Mouse (Mus musculus) heart, embryonic 16.5 days (tissue): ENCODE results near the gene Mbnl1. TPM values are rescaled to one million over a fixed set of nuclear protein-coding genes. Genes with fewer than 3 reads are reported as not detected.
"Not testable (repeated sequence)": the region's sequence is repeated elsewhere in the genome, so short reads cannot be mapped to it uniquely, and the experiment has no call there.

Experiments
- ATAC-seq: fragments of 200-750 bp; cut with Nextera tagmentation; replicated peaks from 2 replicates; pipeline ENCODE4 v1.8.0; 2017; ENCODE audit warnings: moderate number of reproducible peaks; ENCODE audit not compliant: insufficient read depth, low FRiP score; ENCODE audit errors: extremely low read depth
- H3K27ac ChIP-seq: fragments of 300-500 bp; sonication (generic); 2 replicates; pipeline ENCODE4 v1.5.1; 2014; ENCODE audit warnings: mild to moderate bottlenecking, low read length, control low read depth, moderate library complexity
- H3K27me3 ChIP-seq: fragments of 300-500 bp; sonication (generic); 2 replicates; pipeline ENCODE4 v1.6.1; 2014; ENCODE audit warnings: low read length, mixed read lengths; ENCODE audit not compliant: control insufficient read depth, insufficient read depth
- H3K36me3 ChIP-seq: fragments of 300-500 bp; sonication (generic); 2 replicates; pipeline ENCODE4 v1.6.1; 2014; ENCODE audit not compliant: control insufficient read depth, insufficient read depth
- H3K4me1 ChIP-seq: fragments of 300-500 bp; sonication (generic); 2 replicates; pipeline ENCODE4 v1.6.1; 2014; ENCODE audit warnings: low read length, mixed read lengths; ENCODE audit not compliant: control insufficient read depth, insufficient read depth
- H3K4me2 ChIP-seq: fragments of 300-500 bp; sonication (generic); 2 replicates; pipeline ENCODE4 v1.6.1; 2014; ENCODE audit warnings: low read depth, mild to moderate bottlenecking, control low read depth, low read length
- H3K4me3 ChIP-seq: fragments of 300-500 bp; sonication (generic); 2 replicates; pipeline ENCODE4 v1.5.1; 2014; ENCODE audit warnings: mild to moderate bottlenecking, control low read depth, low read length
- H3K9ac ChIP-seq: fragments of 300-500 bp; sonication (generic); 2 replicates; pipeline ENCODE4 v1.6.1; 2014; ENCODE audit warnings: low read length, control low read depth
- H3K9me3 ChIP-seq: fragments of 300-500 bp; sonication (generic); replicated peaks from 2 replicates; pipeline ENCODE4 v1.6.1; 2016; ENCODE audit warnings: low read length; ENCODE audit not compliant: control insufficient read depth
- WGBS: fragments of 180-500 bp; shearing (Covaris S2); extraction: QIAGEN DNeasy Blood & Tissue Kit; methylation state at CpG from one replicate; pipeline ENCODE4 v1.1.7; 2014; 5-methylcytosine and 5-hydroxymethylcytosine counted together
- polyA plus RNA-seq: library from polyadenylated mRNA; unstranded; fragments of >200 nt; fragmentation: Nextera tagmentation; extraction: Ambion mirVana; gene quantifications from 2 replicates; pipeline ENCODE4 v1.2.1, GENCODE M21; 2015

Gene Mbnl1
- polyA plus RNA-seq, 1 experiment from 2014 or later, result 92.8 TPM

- Histone ChIP-seq H3K36me3 (no peaks in the 10 kb centered on the region), H3K27me3 (no peaks in the 10 kb centered on the region), H3K27ac (no peak overlapping the region), H3K9ac (no peak overlapping the region), H3K4me2 (no peak overlapping the region), H3K4me3 (no peak overlapping the region), H3K9me3 (no peaks in the 10 kb centered on the region), H3K4me1 (no peaks in the 10 kb centered on the region)
- 85% methylated on average over 4 of the region's 4 CpGs for WGBS
- no peak for ATAC-seq
Measured at GRCm38 (mm10) chr3:60485987-60486712, 13.5 kb downstream of the Mbnl1 start.

- H3K27me3 ChIP-seq, result no peaks in the 10 kb centered on the region
- no peak for ATAC-seq
- H3K9ac ChIP-seq, result no peak overlapping the region
- no peak overlapping the region for H3K4me2 ChIP-seq
- H3K4me3 ChIP-seq, result no peak overlapping the region
- WGBS, result 80% methylated on average over 3 of the region's 3 CpGs
- H3K27ac ChIP-seq, result no peak overlapping the region
- H3K9me3 ChIP-seq, result no peaks in the 10 kb centered on the region
- H3K4me1 ChIP-seq, result no peaks in the 10 kb centered on the region
- H3K36me3 ChIP-seq, result no peaks in the 10 kb centered on the region
Measured at GRCm38 (mm10) chr3:60486713-60487170, 14.1 kb downstream of the Mbnl1 start.

- H3K36me3 ChIP-seq, result no peaks in the 10 kb centered on the region
- H3K9me3 ChIP-seq, result no peaks in the 10 kb centered on the region
- H3K27me3 ChIP-seq, result no peaks in the 10 kb centered on the region
- WGBS, result 93% methylated on average over 6 of the region's 6 CpGs
- no peak overlapping the region for H3K9ac ChIP-seq
- H3K4me1 ChIP-seq, result no peaks in the 10 kb centered on the region
- no peak overlapping the region for H3K4me2 ChIP-seq
- ATAC-seq, result no peak
- H3K27ac ChIP-seq, result no peak overlapping the region
- no peak overlapping the region for H3K4me3 ChIP-seq
Measured at GRCm38 (mm10) chr3:60489509-60489908, 16.9 kb downstream of the Mbnl1 start.

DNA sequence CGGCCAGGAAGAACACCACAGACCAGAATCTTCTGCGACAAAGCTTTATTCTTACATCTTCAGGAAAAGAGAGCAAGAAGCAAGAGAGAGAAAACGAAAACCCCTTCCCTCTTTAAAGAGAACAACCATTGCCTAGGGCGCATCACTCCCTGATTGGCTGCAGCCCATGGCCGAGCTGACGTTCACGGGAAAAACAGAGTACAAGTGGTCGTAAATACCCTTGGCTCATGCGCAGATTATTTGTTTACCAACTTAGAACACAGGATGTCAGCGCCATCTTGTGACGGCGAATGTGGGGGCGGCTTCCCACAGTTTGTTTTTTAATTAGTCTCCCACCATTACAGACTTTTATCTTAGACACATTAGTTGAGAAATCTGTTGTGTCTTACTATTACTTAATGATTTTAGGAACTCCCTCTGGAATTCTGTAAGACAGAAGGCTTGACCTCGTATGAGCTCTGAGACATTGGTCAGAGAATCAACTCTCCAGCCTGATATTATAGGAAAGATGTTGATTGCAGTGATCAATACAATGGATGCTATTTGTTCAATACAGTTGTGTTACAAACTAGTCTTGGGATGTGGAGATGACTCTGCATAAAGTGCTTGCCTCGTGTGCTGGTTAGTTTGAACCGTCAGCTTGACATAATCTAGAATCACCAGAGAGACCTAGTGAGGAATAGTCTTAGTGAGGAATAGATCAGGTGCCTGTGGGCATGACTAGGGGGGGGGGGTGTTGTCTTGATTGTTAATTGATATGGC, 22.3 kb downstream of the Mbnl1 start:
- not testable (repeated sequence) for H3K36me3 ChIP-seq, H3K9ac ChIP-seq, H3K4me3 ChIP-seq, H3K4me2 ChIP-seq, ATAC-seq, H3K27me3 ChIP-seq, H3K9me3 ChIP-seq, H3K27ac ChIP-seq
- peaks cover 14% of the 10 kb centered on the region for H3K4me1 ChIP-seq
- 62% methylated on average over 7 of the region's 16 CpGs for WGBS

- no peak overlapping the region for H3K27ac ChIP-seq
- no peaks in the 10 kb centered on the region for H3K9me3 ChIP-seq
- H3K9ac ChIP-seq, result no peak overlapping the region
- no peak overlapping the region for H3K4me3 ChIP-seq
- no peak for ATAC-seq
- WGBS, result 74% methylated on average over 5 of the region's 5 CpGs
- no peaks in the 10 kb centered on the region for H3K36me3 ChIP-seq
- peaks cover 16% of the 10 kb centered on the region for H3K4me1 ChIP-seq
- H3K4me2 ChIP-seq, result no peak overlapping the region
- H3K27me3 ChIP-seq, result no peaks in the 10 kb centered on the region
Measured at GRCm38 (mm10) chr3:60496197-60496596, 23.6 kb downstream of the Mbnl1 start.

DNA sequence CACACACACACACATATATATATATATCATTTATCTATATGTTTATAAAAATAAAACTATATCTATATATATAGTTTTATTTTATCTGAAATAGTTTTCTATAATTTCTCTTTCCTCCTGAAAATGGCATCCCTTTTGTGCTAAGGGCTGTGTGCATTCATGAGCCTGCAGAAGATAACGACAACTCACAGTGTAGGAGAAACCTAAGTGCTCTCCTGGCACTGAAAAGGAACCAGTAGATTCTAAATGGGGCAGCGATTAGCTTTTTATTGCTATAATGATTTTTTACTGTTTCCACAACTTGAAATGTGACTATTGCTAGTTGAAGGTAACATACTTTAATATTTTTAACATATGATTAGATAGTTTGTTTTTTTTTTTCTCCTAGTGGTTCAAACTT, 25.5 kb downstream of the Mbnl1 start:
- H3K36me3 ChIP-seq, result no peaks in the 10 kb centered on the region
- WGBS, result 83% methylated on average over 2 of the region's 2 CpGs
- H3K9ac ChIP-seq, result no peak overlapping the region
- H3K4me2 ChIP-seq, result no peak overlapping the region
- peaks cover 24% of the 10 kb centered on the region for H3K4me1 ChIP-seq
- no peaks in the 10 kb centered on the region for H3K9me3 ChIP-seq
- H3K4me3 ChIP-seq, result no peak overlapping the region
- ATAC-seq, result no peak
- no peaks in the 10 kb centered on the region for H3K27me3 ChIP-seq
- H3K27ac ChIP-seq, result no peak overlapping the region

DNA sequence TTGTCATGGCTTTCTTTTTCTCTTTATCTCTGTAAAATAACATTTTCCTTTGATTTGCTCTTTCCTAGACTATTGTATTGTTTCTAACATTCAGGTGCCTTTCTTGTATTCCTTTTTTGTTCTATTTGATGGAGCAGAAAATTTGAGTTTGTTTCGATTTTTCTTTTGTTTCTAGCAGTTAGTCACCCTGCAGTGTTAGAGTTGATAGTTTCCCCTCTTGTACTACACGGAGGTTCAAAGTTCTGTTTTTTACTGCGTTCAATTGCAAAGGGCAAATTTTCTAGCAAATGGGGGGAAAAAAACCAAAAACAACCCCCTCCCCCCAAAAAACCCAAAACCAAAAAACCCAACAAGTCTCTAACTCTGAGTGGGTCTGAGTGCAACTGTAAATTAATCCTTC, 26.0 kb downstream of the Mbnl1 start:
- H3K4me2 ChIP-seq, result peak overlapping the region; percentile 74; the same call in 1 of the 2 replicates
- H3K4me3 ChIP-seq, result no peak overlapping the region
- WGBS, result 76% methylated on average over 3 of the region's 3 CpGs
- peak overlapping the region; percentile 60 for H3K27ac ChIP-seq
- no peak overlapping the region for H3K9ac ChIP-seq
- peaks cover 29% of the 10 kb centered on the region for H3K4me1 ChIP-seq
- no peaks in the 10 kb centered on the region for H3K9me3 ChIP-seq
- H3K36me3 ChIP-seq, result no peaks in the 10 kb centered on the region
- H3K27me3 ChIP-seq, result no peaks in the 10 kb centered on the region
- ATAC-seq, result no peak

- Histone ChIP-seq H3K27ac (peak overlapping the region; percentile 60), H3K4me1 (peaks cover 31% of the 10 kb centered on the region), H3K9me3 (no peaks in the 10 kb centered on the region), H3K36me3 (no peaks in the 10 kb centered on the region), H3K27me3 (no peaks in the 10 kb centered on the region), H3K4me2 (peak overlapping the region; percentile 74), H3K9ac (no peak overlapping the region), H3K4me3 (no peak overlapping the region)
- WGBS, result 36% methylated on average over 6 of the region's 6 CpGs
- ATAC-seq, result no peak; the same call in 1 of the 2 replicates
Measured at GRCm38 (mm10) chr3:60499157-60499578, 26.5 kb downstream of the Mbnl1 start.
